Mouse (Mus musculus) ES-Bruce4 (cell line): Measurements from ENCODE around the gene Tmem168.

Experiments
- CTCF ChIP-seq: IDR thresholded peaks from one replicate; pipeline ENCODE4 v1.8.1; 2011; ENCODE audit warnings: low read depth, low read length
- EP300 ChIP-seq: IDR thresholded peaks from 2 replicates; pipeline ENCODE4 v1.6.1; 2011; ENCODE audit warnings: low read depth, low read length; ENCODE audit not compliant: insufficient read depth
- POLR2A ChIP-seq: IDR thresholded peaks from one replicate; pipeline ENCODE4 v1.8.1; 2011; ENCODE audit warnings: low read length; ENCODE audit not compliant: insufficient read depth

DNA sequence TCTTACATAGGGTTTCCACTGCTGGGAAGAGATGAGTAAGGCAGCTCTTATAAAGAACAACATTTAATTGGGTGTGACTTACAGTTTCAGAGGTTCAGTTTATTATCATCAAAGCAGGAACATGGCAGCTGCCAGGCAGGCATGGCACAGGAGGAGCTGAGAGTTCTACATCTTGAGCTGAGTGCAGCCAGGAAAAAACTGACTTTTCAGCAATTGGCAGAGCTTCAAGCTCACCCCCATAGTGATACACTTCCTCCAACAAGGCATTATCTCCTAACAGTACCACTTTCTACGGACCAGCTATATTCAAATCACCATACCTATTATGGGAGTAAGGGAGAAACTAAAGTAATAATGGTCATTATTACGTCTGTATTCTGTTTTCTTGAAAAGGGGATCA, 11.7 kb upstream of the Tmem168 start:
- TF ChIP-seq CTCF = no peak
- no peak for TF ChIP-seq POLR2A
- TF ChIP-seq EP300 = no peak
